8 mouse cellular contexts compared by ENCODE assay signal in the genomic region with DNA sequence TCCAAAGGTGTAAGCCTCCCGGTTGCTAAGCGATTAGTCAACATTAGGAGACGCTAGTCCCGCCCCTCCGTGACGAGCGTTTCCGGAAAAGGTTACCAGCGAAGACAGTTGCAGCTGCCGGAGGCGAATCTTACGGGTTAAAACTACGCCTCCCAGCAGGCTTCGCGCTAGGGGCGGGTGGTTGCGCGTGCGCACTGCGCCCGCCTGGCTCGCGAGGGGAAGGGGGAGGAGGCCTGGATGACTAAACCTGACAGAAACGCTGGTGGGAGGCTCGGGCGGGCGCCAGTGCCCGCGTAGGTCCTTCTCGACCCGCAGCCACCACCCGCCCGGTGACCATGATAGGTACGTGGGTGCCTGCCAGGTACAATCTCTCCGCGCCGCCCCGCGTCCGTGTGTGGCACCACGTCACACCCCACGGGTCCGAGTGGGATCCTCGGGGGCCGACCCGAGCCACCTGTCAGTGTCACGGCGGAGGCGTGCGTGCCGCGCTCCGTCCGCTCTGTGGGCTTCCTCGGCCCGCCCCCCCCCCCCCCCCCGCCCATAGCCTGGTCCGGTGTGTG. TPM values are rescaled to one million over a fixed set of nuclear protein-coding genes. Genes with fewer than 3 reads are reported as not detected.
DNase-seq lines count a peak whose midpoint lies in the region; ATAC-seq lines count a peak whose summit lies in the region.

Gene Pacrg (minus strand): TSS at position 164 of the 560 bp plus-strand sequence.
Gene Prkn (plus strand): TSS at position 237 of the 560 bp plus-strand sequence.

- peak; percentile 96 to 97 for DNase-seq in adrenal gland, adult 18-20 months (ENCODE audit: low spot score in 2 of 2)
- DNase-seq in embryo, embryonic 11 days, result peak; percentile 99
- DNase-seq in gastrocnemius, postnatal 25 days, result peak; percentile 97
- DNase-seq in intestine, embryonic 14.5 days (ENCODE audit: low spot score), result peak; percentile 97
- DNase-seq in left cerebral cortex, postnatal 14 days (ENCODE audit: low spot score in 2 of 2), result peak; percentile 97 to 98
- DNase-seq in mesoderm, embryonic 11.5 days (ENCODE audit: low read depth, low spot score), result peak; percentile 99
- DNase-seq in right cerebral cortex, postnatal 36 days (ENCODE audit: low spot score in 2 of 2), result peak; percentile 97 to 98
- peak; percentile 93 for DNase-seq in yolk sac, embryonic 10.5 days (ENCODE audit: low spot score)

- peak within 1 kb of the TSS; percentile 70 for H3K4me3 ChIP-seq in intestine, embryonic 14.5 days (ENCODE audit: low read depth, low read length)

- no peaks in the 10 kb centered on the region for H3K4me1 ChIP-seq in intestine, embryonic 14.5 days (replicated peaks; ENCODE audit: control insufficient read depth, insufficient read depth, low read length)

- H3K4me2 ChIP-seq in intestine, embryonic 14.5 days (ENCODE audit: low read length), result peak within 1 kb of the TSS; percentile 66

- no peaks in the 10 kb centered on the region for H3K9me3 ChIP-seq in intestine, embryonic 14.5 days (ENCODE audit: control insufficient read depth, low read length)

- no peak within 1 kb of the TSS for H3K27ac ChIP-seq in intestine, embryonic 14.5 days (ENCODE audit: low read depth)

- H3K27me3 ChIP-seq in intestine, embryonic 14.5 days (replicated peaks; ENCODE audit: control insufficient read depth, insufficient read depth, low read length), result no peaks in the 10 kb centered on the region

- no peaks in the 10 kb centered on the region for H3K36me3 ChIP-seq in intestine, embryonic 14.5 days (ENCODE audit: control insufficient read depth, insufficient read depth, low read length)

- peak; percentile 96 for ATAC-seq in intestine, embryonic 14.5 days (replicated peaks; ENCODE audit: low FRiP score, low TSS enrichment, low read depth)

- H3K9ac ChIP-seq in intestine, embryonic 14.5 days (ENCODE audit: low read length), result peak within 1 kb of the TSS; percentile 63

- under 1% methylated on average over 47 of the region's 58 CpGs for WGBS in intestine, embryonic 14.5 days

- intact Hi-C loops in left cerebral cortex, postnatal 14 days (cut with DNase I), result no loop called here

RNA-seq across cellular contexts. Expression of gene Pacrg, which starts in this region (rescaled TPM):
- 1 to 10 TPM; 2.1 to 2.7 TPM for total RNA-seq in adrenal gland, adult 18-20 months (2021)
- 1 to 10 TPM; 1.8 to 2.0 TPM for total RNA-seq in gastrocnemius, postnatal 25 days (2021)
- polyA plus RNA-seq in intestine, embryonic 14.5 days (2014; fragmentation: Nextera tagmentation; extraction: Ambion mirVana), result 1.1 and 1.3 TPM in 2 replicates
- total RNA-seq in left cerebral cortex, postnatal 14 days (2021), result 10 to 100 TPM; 12.7 to 16.8 TPM

RNA-seq across cellular contexts. Expression of gene Prkn, which starts in this region (rescaled TPM):
- 10 to 100 TPM; 10.2 to 13.8 TPM for total RNA-seq in adrenal gland, adult 18-20 months (2021)
- total RNA-seq in gastrocnemius, postnatal 25 days (2021), result 10 to 100 TPM; 12.2 to 12.9 TPM
- polyA plus RNA-seq in intestine, embryonic 14.5 days (2014; fragmentation: Nextera tagmentation; extraction: Ambion mirVana), result 2.0 and 2.3 TPM in 2 replicates
- 10 to 100 TPM; 16.3 to 16.7 TPM for total RNA-seq in left cerebral cortex, postnatal 14 days (2021)
